Mouse (Mus musculus) embryonic facial prominence, embryonic 15.5 days (tissue): Measurements from ENCODE around the gene Sell. TPM values are rescaled to one million over a fixed set of nuclear protein-coding genes. Genes with fewer than 3 reads are reported as not detected.

Experiments
- ATAC-seq: fragments of 200-750 bp; cut with Nextera tagmentation; 2 replicates; pipeline ENCODE4 v1.8.0; 2017; ENCODE audit warnings: low read depth, moderate TSS enrichment; ENCODE audit not compliant: insufficient number of reproducible peaks, low FRiP score, low TSS enrichment
- H3K27ac ChIP-seq: fragments of 300-500 bp; sonication (generic); replicated peaks from 2 replicates; pipeline ENCODE4 v1.5.1; 2015; ENCODE audit warnings: mild to moderate bottlenecking, inconsistent platforms
- H3K27me3 ChIP-seq: fragments of 300-500 bp; sonication (generic); 2 replicates; pipeline ENCODE4 v1.6.1; 2015; ENCODE audit warnings: inconsistent platforms
- H3K36me3 ChIP-seq: fragments of 300-500 bp; sonication (generic); 2 replicates; pipeline ENCODE4 v1.6.1; 2015; ENCODE audit warnings: mild to moderate bottlenecking, inconsistent platforms
- H3K4me1 ChIP-seq: fragments of 300-500 bp; sonication (generic); 2 replicates; pipeline ENCODE4 v1.6.1; 2015; ENCODE audit warnings: inconsistent platforms
- H3K4me2 ChIP-seq: fragments of 300-500 bp; sonication (generic); replicated peaks from 2 replicates; pipeline ENCODE4 v1.6.1; 2015; ENCODE audit warnings: mild to moderate bottlenecking, inconsistent platforms
- H3K4me3 ChIP-seq: fragments of 300-500 bp; sonication (generic); replicated peaks from 2 replicates; pipeline ENCODE4 v1.5.1; 2015; ENCODE audit warnings: mild to moderate bottlenecking, inconsistent platforms
- H3K9ac ChIP-seq: fragments of 300-500 bp; sonication (generic); 2 replicates; pipeline ENCODE4 v1.6.1; 2015; ENCODE audit warnings: inconsistent platforms
- H3K9me3 ChIP-seq: fragments of 300-500 bp; sonication (generic); replicated peaks from 2 replicates; pipeline ENCODE4 v1.6.1; 2016; ENCODE audit warnings: inconsistent platforms
- WGBS: fragments of 180-500 bp; shearing (Covaris S2); methylation state at CpG from one replicate; pipeline ENCODE4 v1.1.7; 2015; 5-methylcytosine and 5-hydroxymethylcytosine counted together
- polyA plus RNA-seq: library from polyadenylated mRNA; unstranded; fragments of >200 nt; fragmentation: Nextera tagmentation; extraction: Ambion mirVana; gene quantifications from 2 replicates; pipeline ENCODE4 v1.2.1, GENCODE M21; 2015

Sell gene
- polyA plus RNA-seq, 1 experiment from 2014 or later: 1.4 TPM

DNA sequence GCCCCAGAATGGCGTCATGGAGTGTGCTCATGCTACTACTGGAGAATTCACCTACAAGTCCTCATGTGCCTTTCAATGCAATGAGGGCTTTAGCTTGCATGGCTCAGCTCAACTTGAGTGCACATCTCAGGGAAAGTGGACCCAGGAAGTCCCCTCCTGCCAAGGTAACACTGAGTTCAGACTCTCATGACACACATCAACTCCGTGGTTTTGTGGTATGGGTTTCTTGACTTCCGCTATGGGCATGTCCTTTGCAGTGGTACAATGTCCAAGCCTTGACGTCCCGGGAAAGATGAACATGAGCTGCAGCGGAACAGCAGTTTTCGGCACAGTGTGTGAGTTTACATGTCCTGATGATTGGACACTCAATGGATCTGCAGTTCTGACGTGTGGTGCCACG is 8.2 kb upstream of the Sell start:
- 93% methylated on average over 9 of the region's 9 CpGs for WGBS

DNA sequence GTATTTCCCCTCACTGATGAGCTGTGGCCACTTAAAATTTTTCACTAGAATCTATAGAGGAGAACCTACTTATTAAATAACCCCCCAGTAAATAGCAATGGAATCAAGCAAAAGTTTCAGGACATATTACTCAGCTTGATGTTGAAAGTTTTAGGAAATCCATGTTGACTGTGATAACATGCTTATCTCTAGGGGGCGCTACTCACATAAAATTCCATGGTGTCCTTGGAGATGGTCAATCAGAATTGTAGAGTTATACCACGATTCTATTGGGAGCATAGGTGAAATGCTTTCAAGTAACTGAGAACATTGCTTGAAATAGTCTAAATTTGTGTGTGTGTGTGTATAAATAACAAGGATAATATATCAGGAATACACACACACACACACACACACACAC is 7.0 kb upstream of the Sell start:
- no peak for ATAC-seq
- WGBS: 30% methylated on average over 2 of the region's 2 CpGs
- Histone ChIP-seq H3K36me3 (no peaks in the 10 kb centered on the region), H3K27me3 (no peaks in the 10 kb centered on the region), H3K4me3 (no peak overlapping the region), H3K9ac (no peak overlapping the region), H3K9me3 (no peaks in the 10 kb centered on the region), H3K27ac (no peak overlapping the region), H3K4me2 (no peak overlapping the region), H3K4me1 (no peaks in the 10 kb centered on the region)

More for the DNA sequence above, 8.2 kb upstream of the Sell start:
- ATAC-seq: no peak
- Histone ChIP-seq H3K4me3 (no peak overlapping the region), H3K27ac (no peak overlapping the region), H3K4me1 (no peaks in the 10 kb centered on the region), H3K27me3 (no peaks in the 10 kb centered on the region), H3K9me3 (no peaks in the 10 kb centered on the region), H3K4me2 (no peak overlapping the region), H3K36me3 (no peaks in the 10 kb centered on the region), H3K9ac (no peak overlapping the region)

DNA sequence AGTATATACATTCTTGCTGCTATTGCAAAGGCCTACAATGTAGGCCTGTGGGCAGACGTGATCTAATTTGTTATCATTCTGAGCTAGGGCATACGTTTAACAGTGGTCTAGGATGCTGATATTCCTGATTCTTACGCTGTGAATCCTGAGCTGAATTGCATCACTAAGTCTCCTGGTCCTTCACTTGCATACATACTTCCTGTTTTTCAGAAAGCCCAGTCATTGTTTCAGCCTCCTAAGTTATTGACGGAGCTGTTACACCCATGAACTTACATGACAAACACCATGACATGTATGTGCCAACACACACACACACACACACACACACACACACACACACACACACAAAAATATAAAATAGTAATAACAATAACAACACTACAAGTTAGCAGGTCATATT is 1.7 kb upstream of the Sell start:
- H3K9ac ChIP-seq: no peak overlapping the region
- H3K4me3 ChIP-seq: no peak overlapping the region
- WGBS: 92% methylated on average over 4 of the region's 4 CpGs
- H3K4me2 ChIP-seq: no peak overlapping the region
- no peaks in the 10 kb centered on the region for H3K9me3 ChIP-seq
- H3K27ac ChIP-seq: no peak overlapping the region
- no peaks in the 10 kb centered on the region for H3K4me1 ChIP-seq
- no peaks in the 10 kb centered on the region for H3K27me3 ChIP-seq
- no peak for ATAC-seq
- no peaks in the 10 kb centered on the region for H3K36me3 ChIP-seq

DNA sequence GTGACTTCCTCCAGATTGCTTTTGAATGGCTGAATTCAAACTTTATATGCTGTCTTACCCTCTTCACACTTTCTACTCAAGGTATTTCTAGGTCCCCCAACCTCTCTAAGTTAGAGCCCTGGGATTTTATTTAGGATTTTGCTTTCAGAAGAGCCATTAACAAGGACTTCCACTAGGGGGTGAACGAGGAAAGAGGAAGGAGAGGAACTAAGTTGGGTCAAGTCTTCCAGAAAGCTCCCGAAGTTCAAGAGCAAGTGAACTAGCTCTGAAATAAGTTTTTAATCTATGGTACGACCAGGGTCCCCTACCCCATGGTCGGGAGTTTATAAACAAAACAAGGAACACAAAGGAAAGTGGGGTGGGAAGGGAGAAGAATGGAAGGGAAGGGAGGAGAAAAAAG is 504 bp upstream of the Sell start:
- no peaks in the 10 kb centered on the region for H3K36me3 ChIP-seq
- H3K9ac ChIP-seq: no peak overlapping the region
- 45% methylated on average over 4 of the region's 4 CpGs for WGBS
- H3K4me3 ChIP-seq: no peak overlapping the region
- no peaks in the 10 kb centered on the region for H3K9me3 ChIP-seq
- no peak overlapping the region for H3K27ac ChIP-seq
- H3K4me1 ChIP-seq: no peaks in the 10 kb centered on the region
- no peak for ATAC-seq
- no peak overlapping the region for H3K4me2 ChIP-seq
- no peaks in the 10 kb centered on the region for H3K27me3 ChIP-seq

DNA sequence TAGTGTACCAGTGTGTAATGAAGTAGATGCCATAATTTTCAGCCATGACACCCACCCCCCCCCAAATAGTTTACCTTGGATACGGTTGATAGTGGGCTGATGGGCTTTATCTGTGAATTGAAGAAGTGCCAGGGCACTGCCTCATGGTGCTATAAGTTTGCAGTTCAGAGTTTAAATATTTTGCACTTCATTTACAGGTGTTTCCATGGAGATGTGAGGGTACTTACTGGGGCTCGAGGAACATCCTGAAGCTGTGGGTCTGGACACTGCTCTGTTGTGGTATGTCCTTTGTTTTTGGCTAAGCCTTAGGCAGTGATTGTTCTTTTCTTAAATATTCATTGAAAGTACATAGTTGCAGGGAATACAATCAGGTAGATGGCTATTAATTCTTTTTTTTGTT is 1.1 kb downstream of the Sell start:
- no peak for ATAC-seq
- WGBS: 46% methylated on average over 2 of the region's 2 CpGs
- Histone ChIP-seq H3K27ac (no peak overlapping the region), H3K4me1 (no peaks in the 10 kb centered on the region), H3K9me3 (no peaks in the 10 kb centered on the region), H3K27me3 (no peaks in the 10 kb centered on the region), H3K36me3 (no peaks in the 10 kb centered on the region), H3K9ac (no peak overlapping the region), H3K4me2 (no peak overlapping the region), H3K4me3 (no peak overlapping the region)

DNA sequence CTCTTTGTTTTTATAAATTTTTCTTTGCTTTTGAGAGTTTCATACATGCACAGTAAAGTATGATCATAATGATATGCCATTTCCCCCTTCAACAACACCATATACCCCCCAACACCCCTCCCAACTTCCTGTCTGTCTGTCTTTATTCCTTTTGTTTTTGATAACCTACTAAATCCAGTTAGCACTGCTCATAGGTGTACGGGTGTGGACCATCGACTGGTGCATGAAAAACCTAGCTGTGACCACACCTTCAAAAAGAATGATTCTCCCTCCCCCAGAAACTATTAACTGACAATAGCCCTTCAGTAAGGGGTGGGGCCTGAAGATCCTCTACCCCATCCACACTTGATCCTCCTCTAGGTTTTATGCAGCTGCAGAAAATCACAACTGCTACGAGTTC is 2.0 kb downstream of the Sell start:
- Histone ChIP-seq H3K27me3 (no peaks in the 10 kb centered on the region), H3K4me3 (no peak overlapping the region), H3K36me3 (no peaks in the 10 kb centered on the region), H3K4me2 (no peak overlapping the region), H3K4me1 (no peaks in the 10 kb centered on the region), H3K9me3 (no peaks in the 10 kb centered on the region), H3K27ac (no peak overlapping the region), H3K9ac (no peak overlapping the region)
- WGBS: 47% methylated on average over 3 of the region's 3 CpGs
- ATAC-seq: no peak

DNA sequence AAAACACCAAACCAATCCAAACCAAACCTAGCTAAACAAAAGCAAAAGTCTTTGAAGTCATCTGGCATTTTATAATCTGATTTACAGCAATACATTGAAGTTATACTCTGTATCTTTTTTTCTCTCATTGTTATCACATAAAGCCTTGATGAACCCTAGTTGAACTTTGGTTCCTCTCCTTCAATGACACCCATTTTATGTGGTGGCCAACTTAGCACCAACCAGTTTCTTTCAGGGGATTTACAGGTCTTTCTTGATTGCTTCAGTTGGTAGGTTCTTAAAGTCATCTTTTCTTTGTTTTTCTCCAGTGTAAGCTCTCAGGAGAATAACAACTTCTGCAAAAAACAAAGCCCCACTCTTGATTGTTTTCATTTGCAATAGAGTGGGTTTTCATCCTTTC is 7.5 kb downstream of the Sell start:
- no peaks in the 10 kb centered on the region for H3K4me1 ChIP-seq
- no peak for ATAC-seq
- H3K27me3 ChIP-seq: no peaks in the 10 kb centered on the region
- H3K9ac ChIP-seq: no peak overlapping the region
- no peaks in the 10 kb centered on the region for H3K9me3 ChIP-seq
- H3K36me3 ChIP-seq: no peaks in the 10 kb centered on the region
- H3K27ac ChIP-seq: no peak overlapping the region
- no peak overlapping the region for H3K4me2 ChIP-seq
- H3K4me3 ChIP-seq: no peak overlapping the region

DNA sequence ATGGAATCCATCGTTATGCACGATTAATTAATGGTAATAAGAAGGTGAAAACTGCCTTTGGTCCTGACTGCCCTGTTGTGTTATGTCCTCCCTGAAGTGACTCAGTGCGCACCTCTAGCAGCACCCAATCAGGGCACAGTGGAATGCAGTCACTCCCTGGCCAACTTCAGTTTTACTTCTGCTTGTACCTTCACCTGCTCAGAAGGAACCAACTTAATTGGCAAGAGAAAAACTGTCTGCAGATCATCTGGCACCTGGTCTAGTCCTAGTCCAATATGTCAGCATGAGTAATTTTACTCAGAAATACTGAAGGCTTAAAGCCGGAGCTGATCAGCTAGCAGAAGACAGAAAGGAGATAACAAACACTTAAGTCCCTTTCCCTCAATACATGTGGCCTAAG is 8.7 kb downstream of the Sell start:
- Histone ChIP-seq H3K4me3 (no peak overlapping the region), H3K9ac (no peak overlapping the region), H3K27me3 (no peaks in the 10 kb centered on the region), H3K27ac (no peak overlapping the region), H3K4me1 (no peaks in the 10 kb centered on the region), H3K9me3 (no peaks in the 10 kb centered on the region), H3K36me3 (no peaks in the 10 kb centered on the region), H3K4me2 (no peak overlapping the region)
- no peak for ATAC-seq
- 89% methylated on average over 4 of the region's 4 CpGs for WGBS

DNA sequence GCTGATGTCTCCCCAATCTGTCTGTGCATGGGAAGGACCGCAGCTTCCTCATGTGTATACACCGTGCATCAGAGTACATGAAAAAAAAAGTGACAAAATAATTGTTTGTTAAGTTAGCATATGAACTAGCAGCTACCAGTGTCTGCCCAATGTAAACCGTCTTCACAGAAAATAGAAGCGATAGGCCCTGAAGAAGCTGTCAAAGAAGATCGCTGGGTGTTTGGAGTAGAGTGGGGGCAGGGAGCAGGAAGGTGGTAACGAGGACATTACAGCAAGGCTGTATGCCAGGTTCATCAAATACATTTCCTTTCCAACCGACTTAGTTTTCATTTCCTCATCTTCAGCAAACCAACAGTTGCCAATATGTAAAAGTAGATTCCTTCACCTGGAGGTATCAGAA is 9.3 kb downstream of the Sell start:
- Histone ChIP-seq H3K4me2 (no peak overlapping the region), H3K4me3 (no peak overlapping the region), H3K36me3 (no peaks in the 10 kb centered on the region), H3K9ac (no peak overlapping the region), H3K27me3 (no peaks in the 10 kb centered on the region), H3K27ac (no peak overlapping the region), H3K4me1 (no peaks in the 10 kb centered on the region), H3K9me3 (no peaks in the 10 kb centered on the region)
- no peak for ATAC-seq
- WGBS: 84% methylated on average over 7 of the region's 7 CpGs

DNA sequence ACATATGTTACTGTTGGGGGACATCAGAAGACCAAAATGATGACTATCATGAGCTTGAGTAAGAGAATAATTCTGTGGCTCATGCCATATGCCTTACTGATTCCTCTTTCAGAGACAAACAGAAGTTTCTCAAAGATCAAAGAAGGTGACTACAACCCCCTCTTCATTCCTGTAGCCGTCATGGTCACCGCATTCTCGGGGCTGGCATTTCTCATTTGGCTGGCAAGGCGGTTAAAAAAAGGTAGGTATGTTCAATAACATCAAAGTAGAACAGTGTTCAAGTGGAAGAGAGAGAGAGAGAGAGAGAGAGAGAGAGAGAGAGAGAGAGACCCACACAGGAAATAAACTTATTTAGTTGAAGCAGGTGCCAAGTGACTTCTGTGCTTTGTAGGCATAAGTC is 10.2 kb downstream of the Sell start:
- Histone ChIP-seq H3K4me3 (no peak overlapping the region), H3K27me3 (no peaks in the 10 kb centered on the region), H3K36me3 (no peaks in the 10 kb centered on the region), H3K4me2 (no peak overlapping the region), H3K9ac (no peak overlapping the region), H3K9me3 (no peaks in the 10 kb centered on the region), H3K27ac (no peak overlapping the region), H3K4me1 (no peaks in the 10 kb centered on the region)
- 83% methylated on average over 4 of the region's 4 CpGs for WGBS
- ATAC-seq: no peak

DNA sequence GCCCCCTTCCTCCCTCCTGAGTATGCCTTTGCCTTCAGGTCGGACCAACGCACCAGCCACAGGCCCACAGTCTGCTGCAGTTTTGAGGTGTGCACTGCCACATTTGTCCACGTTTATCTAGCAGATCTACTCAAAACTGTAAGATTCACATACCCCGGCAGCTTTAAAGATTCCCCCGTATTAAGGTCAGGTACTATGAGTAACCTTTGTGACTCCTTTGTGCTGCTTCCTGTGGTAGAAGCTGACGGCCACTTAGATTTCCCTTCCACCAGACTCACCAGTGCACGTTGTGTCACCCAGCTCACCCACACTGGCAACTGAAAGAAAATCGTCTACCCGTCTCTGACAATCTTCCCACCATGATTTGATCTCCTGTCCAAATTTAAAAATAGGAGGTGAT is 11.3 kb downstream of the Sell start:
- H3K9me3 ChIP-seq: no peaks in the 10 kb centered on the region
- no peaks in the 10 kb centered on the region for H3K27me3 ChIP-seq
- WGBS: 87% methylated on average over 9 of the region's 9 CpGs
- ATAC-seq: no peak
- H3K9ac ChIP-seq: no peak overlapping the region
- H3K4me1 ChIP-seq: no peaks in the 10 kb centered on the region
- no peaks in the 10 kb centered on the region for H3K36me3 ChIP-seq
- H3K4me2 ChIP-seq: no peak overlapping the region
- H3K27ac ChIP-seq: no peak overlapping the region
- H3K4me3 ChIP-seq: no peak overlapping the region

DNA sequence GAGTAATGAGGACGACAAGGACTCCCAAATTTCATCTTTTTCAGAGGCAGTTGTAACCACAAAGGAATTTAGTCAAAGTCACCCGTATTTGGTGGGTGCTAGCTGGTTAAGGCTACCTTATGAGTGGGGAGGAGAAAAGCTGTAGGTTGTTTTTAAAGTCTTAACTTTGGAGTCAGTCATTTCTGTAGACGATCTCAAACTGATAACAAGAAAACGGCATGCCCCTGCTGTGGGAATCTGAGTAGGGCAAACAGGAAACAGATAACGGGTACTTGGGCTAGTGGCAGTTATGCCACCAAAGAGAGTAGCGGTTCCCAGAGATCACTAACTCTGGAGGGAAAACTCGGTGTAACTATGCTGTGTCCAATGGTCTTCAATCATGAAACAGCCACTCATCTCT is 12.0 kb downstream of the Sell start:
- Histone ChIP-seq H3K27me3 (no peaks in the 10 kb centered on the region), H3K4me1 (no peaks in the 10 kb centered on the region), H3K4me2 (no peak overlapping the region), H3K4me3 (no peak overlapping the region), H3K36me3 (no peaks in the 10 kb centered on the region), H3K27ac (no peak overlapping the region), H3K9ac (no peak overlapping the region), H3K9me3 (no peaks in the 10 kb centered on the region)
- no peak for ATAC-seq
- 83% methylated on average over 7 of the region's 7 CpGs for WGBS
